Mouse (Mus musculus) testis, adult 2 months (tissue): ENCODE results near the gene Prpf4b. TPM values are rescaled to one million over a fixed set of nuclear protein-coding genes. Genes with fewer than 3 reads are reported as not detected.
A peak's percentile ranks its signal among the peaks of the same experiment; 100 is the strongest.
"Not testable (repeated sequence)": the region's sequence is repeated elsewhere in the genome, so short reads cannot be mapped to it uniquely, and the experiment has no call there.

Source experiments
- H3K27ac ChIP-seq: fragments of 200-500 bp; 2 replicates; pipeline ENCODE4 v1.5.1; 2012; ENCODE audit warnings: low read depth, low read length; ENCODE audit not compliant: control insufficient read depth, insufficient read depth
- H3K27me3 ChIP-seq: fragments of 200-500 bp; 2 replicates; pipeline ENCODE4 v1.6.1; 2012; ENCODE audit warnings: mild to moderate bottlenecking, low read length, moderate library complexity; ENCODE audit not compliant: control insufficient read depth, insufficient read depth
- H3K36me3 ChIP-seq: fragments of 200-500 bp; 2 replicates; pipeline ENCODE4 v1.6.1; 2012; ENCODE audit warnings: mild to moderate bottlenecking, low read length; ENCODE audit not compliant: control insufficient read depth, insufficient read depth
- H3K4me1 ChIP-seq: fragments of 200-500 bp; 2 replicates; pipeline ENCODE4 v1.6.1; 2012; ENCODE audit warnings: low read length; ENCODE audit not compliant: control insufficient read depth, insufficient read depth
- H3K4me3 ChIP-seq: fragments of 200-500 bp; 2 replicates; pipeline ENCODE4 v1.5.1; 2012; ENCODE audit warnings: low read depth, mild to moderate bottlenecking, low read length, moderate library complexity, mixed read lengths; ENCODE audit not compliant: control insufficient read depth
- CTCF ChIP-seq: fragments of 200-500 bp; IDR thresholded peaks from 2 replicates; pipeline ENCODE4 v1.5.1; 2012; ENCODE audit warnings: low read depth, mild to moderate bottlenecking, inconsistent platforms, low read length, moderate library complexity; ENCODE audit not compliant: control insufficient read depth, insufficient read depth, insufficient replicate concordance
- POLR2A ChIP-seq: fragments of 200-500 bp; IDR thresholded peaks from 2 replicates; pipeline ENCODE4 v1.6.1; 2012; ENCODE audit warnings: low read depth, mild to moderate bottlenecking, inconsistent platforms, low read length, moderate library complexity; ENCODE audit not compliant: control insufficient read depth
- polyA plus RNA-seq: library from polyadenylated mRNA; depleted of rRNA; stranded (reverse); fragments of >200 nt; gene quantifications from 2 replicates; pipeline ENCODE4 v1.2.3, GENCODE M21; 2012; rRNA removed

The Prpf4b gene
- polyA plus RNA-seq, 1 experiment = 10.6 TPM

DNA sequence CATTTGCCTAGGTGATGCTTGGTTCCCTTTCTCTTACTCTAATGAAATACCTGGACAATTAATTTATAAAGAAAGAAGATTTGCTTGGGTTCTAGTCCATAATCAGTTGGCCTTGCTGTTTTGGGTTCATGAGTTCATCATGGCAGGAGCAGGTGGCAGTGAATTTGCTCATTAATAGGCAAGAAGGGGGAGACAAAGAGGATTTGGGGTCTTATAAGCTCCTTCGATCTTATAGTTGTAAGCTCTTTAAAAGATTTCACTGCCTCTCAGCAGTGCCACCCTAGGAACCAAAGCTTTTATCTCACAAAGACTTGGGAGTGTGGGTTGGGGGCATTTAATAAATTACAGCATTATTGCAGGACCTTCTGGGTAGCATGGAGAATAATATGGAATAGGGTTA lies 17.8 kb downstream of the Prpf4b start:
- Histone ChIP-seq H3K4me3 (no peak overlapping the region), H3K36me3 (peaks cover 1% of the 10 kb centered on the region), H3K27ac (no peak overlapping the region), H3K27me3 (no peaks in the 10 kb centered on the region), H3K4me1 (no peaks in the 10 kb centered on the region)
- TF ChIP-seq POLR2A (no peak), CTCF (no peak)

DNA sequence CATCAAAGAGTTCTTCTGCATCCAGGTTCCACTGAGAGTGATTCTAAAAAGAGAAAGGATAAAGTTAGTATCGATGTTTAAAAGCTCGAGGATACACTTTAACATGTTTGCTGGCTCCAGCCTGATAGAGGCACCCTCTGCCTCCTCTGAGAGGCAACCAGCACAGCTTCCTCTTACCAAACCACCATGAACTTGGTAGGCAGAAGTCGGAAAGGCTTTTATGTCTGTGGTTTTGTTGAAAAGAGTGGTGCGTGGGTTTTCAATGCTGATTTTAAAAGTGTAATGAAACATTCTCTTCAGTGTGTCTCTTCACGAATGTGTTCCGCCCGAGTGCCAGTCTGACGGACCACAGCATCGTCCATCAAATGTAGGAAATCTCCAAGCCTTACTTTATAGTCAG lies 39.5 kb downstream of the Prpf4b start:
- H3K36me3 ChIP-seq = no peaks in the 10 kb centered on the region
- peaks cover 5% of the 10 kb centered on the region for H3K4me1 ChIP-seq
- H3K27ac ChIP-seq = no peak overlapping the region
- peak overlapping the region; percentile 44; the same call in 1 of the 2 replicates for H3K4me3 ChIP-seq
- no peak for TF ChIP-seq CTCF
- no peak for TF ChIP-seq POLR2A
- no peaks in the 10 kb centered on the region for H3K27me3 ChIP-seq

DNA sequence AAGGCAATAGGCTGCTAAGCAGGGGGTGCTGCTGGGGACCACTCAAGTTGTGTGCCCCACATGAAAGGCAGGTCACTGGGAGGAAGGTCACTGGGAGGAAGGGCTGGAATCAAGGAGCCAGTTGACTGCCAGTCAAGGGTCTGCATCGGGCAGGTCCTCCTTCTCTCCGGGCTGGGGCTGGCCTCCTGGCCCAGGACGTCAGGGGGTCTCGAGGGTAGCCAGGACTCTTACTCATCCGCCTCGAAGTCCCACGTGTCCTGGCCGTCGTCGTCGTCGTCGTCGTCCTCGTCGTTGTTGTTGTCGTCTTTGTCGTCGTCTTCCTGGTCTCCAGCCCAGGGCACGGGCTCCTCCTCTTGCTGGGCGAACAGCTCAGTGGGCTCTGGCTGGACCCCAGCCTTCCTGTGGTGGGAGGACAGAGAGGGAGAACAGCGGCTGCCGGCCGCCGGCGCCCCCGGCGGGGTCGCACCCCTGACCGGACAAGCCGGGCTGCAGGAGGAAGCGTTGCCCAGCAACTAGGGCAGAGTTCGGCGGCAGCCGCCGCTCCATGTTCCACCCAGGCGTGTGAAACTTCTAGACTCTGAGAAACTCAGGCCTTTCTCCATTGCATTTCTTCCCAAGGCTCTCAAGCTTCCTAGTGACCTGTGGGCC lies 41.5 kb downstream of the Prpf4b start:
- H3K36me3 ChIP-seq = no peaks in the 10 kb centered on the region
- H3K4me1 ChIP-seq = peaks cover 5% of the 10 kb centered on the region
- no peaks in the 10 kb centered on the region for H3K27me3 ChIP-seq
- peak overlapping the region; percentile 77 for H3K4me3 ChIP-seq
- no peak overlapping the region for H3K27ac ChIP-seq
- no peak; the same call in 1 of the 2 replicates for TF ChIP-seq POLR2A
- TF ChIP-seq CTCF = 0 out of 2 replicates have a peak, but pooled peaks have one; percentile 3

DNA sequence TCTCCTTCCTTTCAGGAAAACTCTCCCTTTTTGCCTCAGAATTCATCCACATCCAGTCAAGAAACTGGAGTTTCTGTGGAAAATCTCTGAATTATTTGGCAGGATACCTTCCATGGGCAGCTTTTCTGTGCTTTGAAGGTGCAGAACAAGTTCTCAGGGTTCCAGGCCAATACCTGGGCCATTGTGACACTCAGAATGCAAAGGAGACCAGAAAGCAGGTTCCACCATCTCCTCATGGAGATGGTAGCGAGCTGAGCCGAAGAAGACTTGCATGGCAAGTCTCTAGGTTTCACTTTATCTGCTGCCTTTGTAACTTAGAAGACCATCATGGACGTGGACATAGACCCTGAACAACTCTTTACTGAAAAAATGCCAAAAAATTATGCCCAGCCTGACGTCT lies 49.1 kb downstream of the Prpf4b start, which contains the start of the genes Fam217a and 4933417A18Rik:
Gene Fam217a, minus strand, starts transcription at position 101 of the 400 bp plus-strand sequence.
Gene 4933417A18Rik, plus strand, starts transcription at position 200 of the 400 bp plus-strand sequence.
- Histone ChIP-seq H3K4me3 (peak within 1 kb of the TSS; percentile 53), H3K27me3 (no peaks in the 10 kb centered on the region), H3K4me1 (no peaks in the 10 kb centered on the region), H3K27ac (no peak within 1 kb of the TSS), H3K36me3 (no peaks in the 10 kb centered on the region)
- TF ChIP-seq CTCF = no peak
- TF ChIP-seq POLR2A = peak; percentile 28; the same call in 1 of the 2 replicates

DNA sequence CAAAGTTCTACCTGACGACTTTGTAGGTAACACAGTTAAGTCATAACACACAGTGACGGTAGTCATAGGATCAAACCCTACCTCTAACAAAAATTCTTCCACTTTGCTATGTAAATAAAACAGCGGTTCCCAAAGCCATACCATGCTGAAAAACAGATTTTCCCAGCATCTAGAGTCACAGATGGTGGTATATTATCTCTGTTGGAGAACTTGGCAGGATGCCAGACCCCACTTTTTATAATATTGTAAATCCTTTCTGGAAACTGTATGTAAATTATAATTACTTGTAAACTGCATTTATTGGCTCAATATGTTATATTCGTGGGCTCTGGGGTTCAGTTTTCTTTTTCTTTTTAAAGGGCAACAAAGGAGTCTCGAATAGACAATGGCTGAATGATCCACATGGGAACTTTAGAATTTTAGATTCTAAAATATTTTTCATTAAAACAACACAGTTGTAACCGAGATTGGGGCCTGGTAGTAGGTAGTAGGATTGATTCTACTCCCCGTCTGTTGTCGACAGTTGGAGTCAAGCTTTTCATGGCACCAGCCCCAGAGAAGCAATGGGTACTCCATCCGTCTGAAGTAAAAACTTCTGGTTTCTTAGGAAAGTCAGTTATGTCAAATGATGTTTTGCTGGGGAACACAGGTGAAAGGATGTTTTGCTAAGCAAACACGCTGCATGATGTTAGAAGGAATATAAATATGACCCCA lies 60.0 kb downstream of the Prpf4b start:
- TF ChIP-seq POLR2A (no peak), CTCF (no peak)
- Histone ChIP-seq H3K27me3 (no peaks in the 10 kb centered on the region), H3K4me3 (no peak overlapping the region), H3K4me1 (no peaks in the 10 kb centered on the region), H3K36me3 (no peaks in the 10 kb centered on the region), H3K27ac (no peak overlapping the region)

DNA sequence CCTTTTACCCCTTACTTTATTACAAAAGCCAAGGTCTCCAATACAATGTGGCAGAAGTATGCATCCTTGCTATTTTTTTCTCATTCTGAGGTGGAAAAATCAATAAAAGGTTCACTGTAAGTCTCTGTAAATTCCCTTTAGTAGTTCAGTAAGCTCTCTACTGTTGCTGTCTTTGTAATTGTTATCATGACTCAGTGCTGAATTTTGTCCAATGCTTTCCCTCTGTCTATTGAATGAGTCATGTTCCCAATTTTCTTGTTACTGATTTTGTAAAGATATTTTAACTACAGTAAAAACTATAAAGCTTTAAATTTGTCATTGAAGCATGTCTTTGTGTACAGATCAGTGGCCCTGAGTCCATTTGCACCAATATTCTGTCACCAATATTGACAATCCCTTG lies 67.3 kb downstream of the Prpf4b start:
- Histone ChIP-seq H3K4me1 (no peaks in the 10 kb centered on the region), H3K4me3 (no peak overlapping the region), H3K27me3 (no peaks in the 10 kb centered on the region), H3K36me3 (no peaks in the 10 kb centered on the region), H3K27ac (no peak overlapping the region)
- TF ChIP-seq POLR2A (no peak), CTCF (no peak)

DNA sequence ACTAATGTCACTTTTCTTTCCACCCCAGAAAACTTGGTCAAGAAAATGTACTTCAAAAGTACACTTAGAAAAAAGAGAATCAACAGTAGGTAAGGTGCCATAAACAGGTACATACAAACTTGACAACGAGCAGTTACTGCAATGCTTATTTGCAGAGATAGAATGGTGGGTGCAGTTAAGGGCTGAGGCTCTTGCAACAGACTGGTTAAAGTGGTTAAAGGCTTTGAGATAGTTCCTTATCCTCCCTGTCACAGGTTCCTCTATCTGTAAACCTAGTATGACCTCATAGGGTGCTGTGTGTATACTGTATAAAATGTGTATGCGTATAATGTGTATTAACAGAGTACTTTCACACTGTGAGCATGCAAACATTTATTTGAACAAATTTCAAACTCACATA lies 76.3 kb downstream of the Prpf4b start:
- H3K4me3 ChIP-seq = not testable (repeated sequence)

More for the DNA sequence above, 76.3 kb downstream of the Prpf4b start:
- H3K4me1 ChIP-seq, H3K27ac ChIP-seq, H3K27me3 ChIP-seq, H3K36me3 ChIP-seq: not testable (repeated sequence)

Other genes starting within 250 kb of the Prpf4b start
- gene Pxdc1, start 221.8 kb upstream of the Prpf4b start, polyA plus RNA-seq = 10.3 and 10.7 TPM in 2 replicates
- 228 and 274 TPM in 2 replicates for gene Fam50b, start 140.5 kb upstream of the Prpf4b start, polyA plus RNA-seq
- 119 and 125 TPM in 2 replicates for gene Fam217a, start 49.0 kb downstream of the Prpf4b start, polyA plus RNA-seq
- 68.0 and 84.4 TPM in 2 replicates for gene 4933417A18Rik, start 49.1 kb downstream of the Prpf4b start, polyA plus RNA-seq
- gene Eci3, start 88.5 kb downstream of the Prpf4b start, polyA plus RNA-seq = 0.07 TPM in 1 of 2 replicates, not detected in the other
- 10.2 TPM in 2 replicates for gene Eci2, start 151.8 kb downstream of the Prpf4b start, polyA plus RNA-seq